Mouse (Mus musculus) erythroid progenitor cell, adult 5-6 weeks (primary cell): Measurements from ENCODE around the gene Idnk. TPM values are rescaled to one million over a fixed set of nuclear protein-coding genes. Genes with fewer than 3 reads are reported as not detected.

Experiments used
- ATAC-seq: replicated peaks from 2 replicates; pipeline ENCODE4 v1.8.0; 2016; ENCODE audit warnings: moderate number of reproducible peaks, mild to moderate bottlenecking, moderate TSS enrichment, inconsistent platforms; ENCODE audit not compliant: poor library complexity, low FRiP score, severe bottlenecking
- total RNA-seq, 2 experiments: library from RNA; stranded (forward) in 1 of 2; stranded (reverse) in 1 of 2; fragments of 150-400 nt in 1 of 2; fragments of 186-747, 209-891 nt in 1 of 2; gene quantifications; 2 replicates each; pipeline versions ENCODE4 v1.2.3 to v1.2.4; 2015 to 2017; ENCODE audit warnings: low replicate concordance in 2 of 2

Idnk gene
- total RNA-seq (2015; ENCODE audit: low replicate concordance) (20.5 and 37.8 TPM in 2 replicates), total RNA-seq (2017; ENCODE audit: low replicate concordance) (13.5 and 18.4 TPM in 2 replicates)

GRCm38 (mm10) chr13:58157447-58158098 is at the start of gene Idnk:
Idnk (plus strand) TSS chr13:58157649.
- peak; percentile 95 for ATAC-seq

- ATAC-seq = no peak
These were observed 46.1 kb upstream of the Idnk start for GRCm38 (mm10) chr13:58111306-58111705.

DNA sequence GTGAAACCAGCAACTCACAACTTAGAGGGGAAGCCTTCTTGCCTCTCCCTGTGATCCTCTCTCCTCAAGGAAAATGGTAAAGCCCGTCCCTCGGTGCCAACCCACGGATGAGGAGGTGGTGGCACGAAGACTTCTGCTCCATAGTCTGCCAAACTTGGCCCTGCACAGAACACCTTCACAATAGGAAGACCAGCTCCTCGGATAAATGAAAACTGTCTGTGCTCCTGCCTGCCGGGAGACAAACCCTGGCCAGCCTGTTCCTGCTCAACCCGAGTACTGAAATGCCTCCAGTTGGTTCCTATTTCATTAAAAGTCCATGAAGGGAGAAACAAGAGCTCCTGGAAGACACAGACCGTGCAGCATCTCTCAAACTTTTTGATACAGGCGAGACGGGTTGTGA is 45.3 kb upstream of the Idnk start:
- no peak for ATAC-seq

- ATAC-seq = no peak
These were observed 44.8 kb upstream of the Idnk start for GRCm38 (mm10) chr13:58112601-58113041.

DNA sequence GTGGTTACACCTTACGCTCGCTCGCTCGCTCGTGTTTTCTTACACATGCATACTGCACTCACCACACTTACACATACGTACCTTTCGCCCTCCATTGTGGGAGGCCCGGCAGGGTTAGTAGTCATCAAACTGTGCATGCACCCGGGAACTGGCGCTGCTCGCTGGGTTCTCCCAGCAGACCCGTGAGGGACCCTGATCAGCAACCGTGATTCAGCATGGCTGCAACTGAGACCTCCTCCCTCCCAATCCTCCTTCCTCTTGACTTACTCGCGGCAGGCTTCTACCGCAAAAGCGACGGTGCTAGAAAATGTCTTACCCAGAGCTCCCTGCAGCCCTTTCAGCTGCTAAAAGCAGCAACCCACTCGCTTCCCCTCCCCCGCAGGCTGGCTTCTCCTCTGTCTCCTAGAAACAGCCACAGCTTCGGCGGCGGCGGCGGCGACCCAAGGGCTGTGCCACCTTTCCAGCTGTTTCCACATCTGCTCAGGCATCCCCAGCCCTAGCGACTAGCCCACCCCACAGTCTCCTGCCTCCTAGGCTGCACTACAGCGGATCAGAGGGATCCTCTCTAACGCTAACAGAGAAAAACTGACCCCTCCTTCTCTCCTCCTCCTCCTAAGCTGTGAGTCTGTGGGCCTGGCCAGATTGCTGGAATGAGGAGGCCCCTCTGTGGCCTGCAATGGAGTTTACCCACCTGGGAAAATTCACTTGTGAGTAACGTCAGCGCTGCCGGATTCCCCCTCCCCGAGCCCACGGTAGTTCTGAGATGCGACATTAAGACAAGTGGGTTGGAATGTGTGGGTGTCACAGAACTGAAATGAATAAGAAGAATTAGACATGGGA is 44.2 kb upstream of the Idnk start, which contains the start of gene Klhl3:
Gene Klhl3 (minus strand): TSS at position 532 of the 840 bp plus-strand sequence.
- no peak for ATAC-seq

GRCm38 (mm10) chr13:58115227-58115626 is 42.2 kb upstream of the Idnk start:
- no peak for ATAC-seq

- no peak for ATAC-seq
These were observed 40.6 kb upstream of the Idnk start for GRCm38 (mm10) chr13:58116801-58117200.

DNA sequence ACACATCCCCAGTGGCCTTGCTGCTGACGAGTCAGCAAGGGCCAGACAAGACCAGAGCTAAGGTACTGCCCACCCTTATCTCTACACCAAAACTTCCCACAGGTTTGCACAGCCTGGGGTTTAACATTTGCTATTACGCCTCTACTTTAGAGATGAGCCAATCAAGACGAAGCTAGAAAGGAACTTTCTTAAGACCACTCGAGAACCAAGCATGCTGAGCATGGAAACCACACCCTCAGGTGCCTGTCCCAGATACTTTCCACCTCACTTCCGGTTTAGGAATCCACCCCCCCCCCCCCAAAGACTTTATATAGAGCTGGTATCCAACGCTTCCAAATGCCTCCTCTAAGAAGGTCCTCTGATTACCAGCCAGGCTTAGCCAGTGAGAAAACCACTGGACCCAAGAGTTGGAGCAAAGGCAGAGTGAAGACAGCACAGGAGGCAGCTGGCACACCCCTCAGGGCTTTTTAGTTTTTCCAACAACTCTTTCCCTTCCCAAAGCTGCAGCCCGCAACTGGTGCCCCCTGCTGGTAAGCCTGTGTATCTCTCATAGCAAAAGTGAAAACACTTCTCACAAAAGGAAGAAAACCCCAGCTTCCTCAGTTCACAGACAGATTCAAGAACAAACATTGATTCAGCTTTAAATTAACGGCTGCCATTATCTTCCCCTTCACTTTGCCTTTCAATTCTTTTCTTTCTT is 40.0 kb upstream of the Idnk start:
- ATAC-seq = peak; percentile 43; the same call in 1 of the 2 replicates

DNA sequence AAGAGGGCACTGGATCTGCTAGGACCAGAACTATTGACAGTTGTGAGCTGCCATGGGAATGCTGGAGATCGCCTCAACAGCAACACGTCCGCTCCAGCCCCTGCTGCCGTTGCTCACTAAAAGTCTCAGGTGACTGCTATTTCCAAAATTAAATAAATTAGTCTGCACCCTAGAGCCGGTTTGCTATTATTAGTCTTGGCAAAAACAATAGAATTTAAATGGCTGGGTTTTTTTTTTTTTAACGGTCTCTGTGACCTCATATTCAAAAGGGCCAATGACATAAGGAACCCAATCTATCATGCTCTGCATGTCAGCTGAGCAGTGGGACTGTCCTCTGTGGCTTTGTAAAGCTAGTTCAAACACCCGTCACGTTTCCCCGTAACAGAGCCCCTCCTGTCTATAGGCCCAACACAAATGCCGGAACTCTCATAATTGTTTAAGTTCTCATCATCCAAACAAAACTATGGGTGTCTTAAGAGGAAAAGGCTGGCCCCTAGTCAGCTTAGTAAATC is 34.6 kb upstream of the Idnk start:
- no peak for ATAC-seq

GRCm38 (mm10) chr13:58123381-58123780 is 34.1 kb upstream of the Idnk start:
- ATAC-seq = no peak

DNA sequence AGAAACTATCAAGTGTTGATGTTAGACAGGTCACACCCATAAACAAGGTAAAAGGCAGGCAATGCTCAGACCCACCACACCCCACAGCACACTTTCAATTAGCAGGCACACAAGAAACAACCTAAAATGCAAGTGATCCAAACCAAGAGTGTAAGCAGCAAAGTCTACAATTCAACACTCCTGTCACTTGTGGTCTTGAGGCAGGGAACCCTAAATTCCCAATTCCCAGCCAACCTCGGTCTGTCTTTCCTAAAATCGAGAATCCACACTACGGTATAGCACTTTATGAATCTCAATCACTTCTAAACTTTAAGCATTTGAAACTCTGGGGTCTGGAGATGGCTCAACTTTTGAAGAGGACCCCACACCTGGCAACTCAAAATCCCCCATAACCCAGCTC is 33.2 kb upstream of the Idnk start:
- no peak for ATAC-seq

DNA sequence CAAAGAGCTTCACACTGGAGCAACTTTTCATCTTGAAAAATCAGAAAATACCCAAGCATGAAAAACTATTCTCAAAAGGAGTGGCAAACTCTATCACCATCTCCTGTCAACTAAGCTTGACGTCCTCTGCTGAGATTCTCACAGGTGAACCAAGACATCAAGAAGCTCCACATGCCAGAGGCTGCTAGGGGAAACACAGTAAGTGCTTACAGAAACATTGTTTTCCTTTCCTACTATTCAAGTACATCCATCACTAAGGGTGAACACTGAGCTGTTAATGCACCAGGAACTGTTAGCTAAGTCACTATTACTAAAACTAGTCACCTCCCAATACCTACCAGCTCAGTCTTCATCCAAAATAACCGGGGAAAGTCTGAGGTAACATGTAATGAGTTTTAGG is 32.5 kb upstream of the Idnk start:
- ATAC-seq = no peak

GRCm38 (mm10) chr13:58126126-58126525 is 31.3 kb upstream of the Idnk start:
- ATAC-seq = 0 out of 2 replicates have a peak, but pooled peaks have one; percentile 44

- no peak for ATAC-seq
These were observed 30.3 kb upstream of the Idnk start for GRCm38 (mm10) chr13:58126862-58127765.

DNA sequence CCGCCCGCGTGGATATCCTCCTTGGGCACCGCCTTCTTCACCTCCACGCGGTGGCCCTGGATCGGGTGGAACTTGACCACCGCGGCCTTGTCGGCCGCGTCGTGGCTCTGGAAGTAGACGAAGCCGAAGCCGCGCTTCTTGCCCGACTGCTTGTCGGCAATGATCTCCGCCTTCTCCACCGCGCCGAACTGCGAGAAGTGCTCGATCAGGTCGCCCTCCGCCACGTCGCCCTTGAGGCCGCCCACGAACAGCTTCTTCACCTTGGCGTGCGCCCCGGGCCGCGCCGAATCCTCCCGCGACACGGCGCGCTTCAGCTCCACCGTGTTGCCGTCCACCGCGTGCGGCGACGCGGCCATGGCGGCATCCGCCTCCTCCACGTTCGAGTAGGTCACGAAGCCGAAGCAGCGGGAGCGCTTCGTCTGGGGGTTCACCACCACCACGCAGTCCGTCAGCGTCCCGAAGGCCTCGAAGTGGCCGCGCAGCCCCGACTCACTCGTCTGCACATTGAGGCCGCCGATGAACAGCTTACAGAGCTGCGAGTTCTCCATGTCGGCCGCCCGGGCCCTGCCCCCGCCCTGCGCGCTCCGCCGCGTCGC is 29.6 kb upstream of the Idnk start:
- ATAC-seq = peak; percentile 13

DNA sequence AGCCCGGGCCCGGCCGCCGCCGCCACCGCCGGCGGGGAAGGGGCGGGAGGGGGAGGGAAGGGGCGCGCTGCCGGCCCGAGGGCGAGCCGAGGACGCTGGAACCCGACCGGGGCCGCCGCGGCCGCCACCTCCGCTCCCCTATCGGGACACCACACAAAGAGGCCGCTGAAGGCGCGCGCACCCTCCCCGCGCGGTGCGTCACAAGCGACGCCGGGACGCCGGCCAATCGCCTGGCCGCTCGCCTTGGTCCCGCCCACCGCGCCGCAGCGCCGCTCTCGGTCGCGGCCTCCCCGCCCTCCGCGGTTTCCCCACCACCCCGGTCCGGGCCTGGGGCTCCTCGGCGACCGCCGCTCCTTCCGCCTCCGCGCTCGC is 29.1 kb upstream of the Idnk start, which contains the start of gene Hnrnpa0:
Gene Hnrnpa0 (minus strand): TSS at position 161 of the 372 bp plus-strand sequence.
- peak; percentile 77 for ATAC-seq

DNA sequence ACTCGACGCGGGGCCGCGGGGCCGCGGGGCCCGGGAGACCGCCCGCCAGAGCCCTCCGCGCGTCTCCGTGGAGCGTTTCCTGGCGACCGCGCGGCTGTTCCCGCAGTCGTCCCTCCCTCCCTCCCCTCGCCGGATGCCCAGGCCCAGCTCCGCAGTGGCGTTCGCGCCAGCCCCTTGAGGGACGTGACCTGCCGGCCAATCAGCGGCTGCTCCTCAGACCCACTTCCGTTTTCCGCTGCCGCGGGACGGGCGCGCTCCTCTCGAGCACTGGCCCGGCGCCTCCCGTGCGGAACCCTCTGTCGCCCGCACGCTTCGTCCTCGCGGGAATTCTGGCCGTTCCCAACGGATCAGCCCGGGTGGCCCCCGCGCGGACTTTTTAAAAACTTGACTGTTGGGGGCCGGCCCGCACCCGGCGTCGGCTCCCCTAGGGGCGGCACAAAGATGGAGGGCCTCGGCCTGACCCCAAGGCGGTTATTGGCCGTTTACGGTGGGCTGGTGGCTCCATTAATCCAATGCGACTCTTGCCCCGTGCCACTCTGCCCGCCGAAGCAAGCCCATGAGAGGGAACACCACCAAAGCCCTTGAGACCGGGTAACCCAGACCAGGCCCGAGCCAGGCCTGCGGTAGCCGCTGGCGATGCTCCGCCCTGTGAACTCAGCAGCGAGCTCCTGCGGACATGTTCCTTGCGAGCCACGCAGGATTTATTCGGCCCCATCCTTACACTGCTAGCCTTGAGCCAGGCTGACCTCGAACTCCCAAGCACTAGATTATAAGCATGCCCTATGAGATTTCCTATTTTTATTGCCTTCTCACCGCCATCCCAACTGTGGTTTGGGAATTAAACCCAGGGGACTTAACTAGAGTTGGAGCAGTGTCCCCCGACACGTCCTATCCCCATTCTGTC is 28.4 kb upstream of the Idnk start:
- ATAC-seq = peak; percentile 87
